Mouse (Mus musculus): ENCODE results near the gene Gpr84. TPM values are rescaled to one million over a fixed set of nuclear protein-coding genes. Genes with fewer than 3 reads are reported as not detected.

Gene Gpr84
- polyA plus RNA-seq (2014; fragmentation: Nextera tagmentation; extraction: Ambion mirVana), result 0.31 TPM in 1 of 2 replicates, not detected in the other

DNA sequence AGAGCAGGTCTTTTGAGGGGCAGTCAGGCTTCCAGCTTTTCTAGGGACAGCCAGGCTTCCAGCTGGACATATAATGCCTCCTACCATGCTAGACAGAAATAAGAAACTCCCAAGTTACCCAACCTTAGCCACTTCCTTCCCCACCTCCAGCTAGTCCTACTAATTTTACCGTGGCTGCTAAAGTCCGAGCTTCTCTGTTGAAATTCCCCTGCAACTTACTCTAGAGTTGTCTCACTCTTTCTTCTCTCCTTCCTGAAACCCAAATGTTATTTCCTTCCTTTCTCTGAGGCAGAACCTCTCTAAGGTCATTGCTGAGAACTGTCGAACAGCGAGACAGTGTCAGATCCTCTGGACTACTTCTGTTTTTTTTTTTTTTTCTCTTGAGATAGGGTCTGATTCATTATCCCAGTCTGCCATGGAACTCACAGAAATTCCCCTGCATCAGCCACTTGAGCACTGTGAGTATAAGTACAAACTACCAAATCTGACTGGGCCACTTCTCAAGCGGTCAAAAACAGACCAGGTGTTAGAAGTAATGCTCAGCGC lies at the start of gene Gpr84:
Gene Gpr84, minus strand, starts transcription at position 248 of the 546 bp plus-strand sequence.
- DNase-seq (ENCODE audit: low spot score) (no peak), ATAC-seq (ENCODE audit: insufficient number of reproducible peaks, low FRiP score, low TSS enrichment, low read depth) (no peak)
- Histone ChIP-seq H3K36me3 (ENCODE audit: control insufficient read depth, insufficient read depth, low read length) (no peaks in the 10 kb centered on the region), H3K4me2 (ENCODE audit: low read depth, severe bottlenecking) (no peak within 1 kb of the TSS), H3K27ac (replicated peaks; ENCODE audit: low read depth, low read length) (0 out of 2 replicates have a peak within 1 kb of the TSS, but pooled peaks have one; percentile 21), H3K4me3 (ENCODE audit: low read depth, low read length) (no peak within 1 kb of the TSS), H3K9me3 (ENCODE audit: control insufficient read depth, low read length) (no peaks in the 10 kb centered on the region), H3K4me1 (ENCODE audit: control insufficient read depth, insufficient read depth, low read length) (peaks cover 33% of the 10 kb centered on the region), H3K9ac (ENCODE audit: low read length) (no peak within 1 kb of the TSS), H3K27me3 (ENCODE audit: control insufficient read depth, insufficient read depth, low read length) (no peaks in the 10 kb centered on the region)
- WGBS, result 68% methylated on average over 6 of the region's 6 CpGs

DNA sequence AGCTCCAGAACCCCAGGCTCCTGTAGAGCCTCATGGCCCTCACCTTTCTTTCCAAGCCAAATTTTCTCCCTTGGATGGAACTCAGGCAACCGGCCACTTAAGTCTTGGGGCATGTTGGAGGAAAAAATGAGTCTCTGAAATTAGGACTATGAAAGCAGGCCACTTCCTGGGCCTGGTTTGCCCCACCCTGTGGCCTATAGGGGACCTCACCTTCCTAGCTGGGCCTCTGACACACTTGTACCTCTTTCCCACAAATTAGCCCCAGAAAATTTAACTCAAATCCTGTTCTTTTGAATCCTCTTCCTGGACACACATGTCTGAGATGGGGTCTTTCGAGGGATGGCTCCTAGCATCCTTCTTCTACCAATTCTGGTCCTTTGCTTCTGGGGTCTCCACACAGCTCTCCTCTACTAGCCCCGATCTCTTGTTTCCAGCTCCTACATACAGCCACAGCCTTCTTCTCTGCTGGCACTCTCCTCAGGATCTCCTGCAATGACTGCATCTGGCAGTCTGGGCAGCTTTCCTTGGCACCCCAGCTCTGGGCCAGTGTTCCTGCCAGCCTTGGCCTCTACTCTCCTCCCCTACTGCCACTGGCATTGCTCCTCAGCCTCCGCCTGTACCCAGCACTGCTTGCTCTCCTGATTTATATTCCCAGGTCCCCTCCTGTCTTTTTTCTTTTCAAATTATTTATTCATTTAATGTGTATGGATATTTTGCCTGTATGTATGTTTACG lies 49.6 kb upstream of the Gpr84 start:
- no peak overlapping the region for H3K9ac ChIP-seq (ENCODE audit: low read length)
- H3K27me3 ChIP-seq (ENCODE audit: control insufficient read depth, insufficient read depth, low read length), result no peaks in the 10 kb centered on the region
- ATAC-seq (ENCODE audit: insufficient number of reproducible peaks, low FRiP score, low TSS enrichment, low read depth) (no peak), DNase-seq (ENCODE audit: low spot score) (no peak)
- H3K4me2 ChIP-seq (ENCODE audit: low read depth, severe bottlenecking), result no peak overlapping the region
- H3K9me3 ChIP-seq (ENCODE audit: control insufficient read depth, low read length), result no peaks in the 10 kb centered on the region
- peaks cover 21% of the 10 kb centered on the region for H3K4me1 ChIP-seq (ENCODE audit: control insufficient read depth, insufficient read depth, low read length)
- WGBS, result 87% methylated on average over 5 of the region's 5 CpGs
- no peak overlapping the region for H3K4me3 ChIP-seq (ENCODE audit: low read depth, low read length)
- H3K36me3 ChIP-seq (ENCODE audit: control insufficient read depth, insufficient read depth, low read length), result peaks cover 10% of the 10 kb centered on the region; the same call in 1 of the 2 replicates
- H3K27ac ChIP-seq (replicated peaks; ENCODE audit: low read depth, low read length), result no peak overlapping the region

DNA sequence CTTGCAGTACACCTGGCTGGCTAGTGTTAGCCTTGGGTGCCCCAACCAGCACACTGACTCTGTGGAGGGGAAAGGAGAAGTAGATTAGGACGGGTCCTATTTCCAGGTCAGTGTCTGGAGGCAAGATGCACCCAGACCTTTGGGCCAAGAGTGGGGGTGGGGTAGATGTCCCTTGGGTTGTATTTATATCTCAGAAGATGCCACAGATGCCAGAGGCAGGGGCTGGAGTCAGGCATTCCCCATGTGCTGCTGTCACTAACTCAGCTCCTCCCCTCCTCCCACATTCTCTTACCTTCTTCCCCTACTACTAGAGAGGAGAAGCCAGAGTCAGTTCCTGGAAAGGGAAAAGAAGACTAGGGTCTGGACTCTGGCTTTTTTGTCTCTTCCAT lies 48.7 kb upstream of the Gpr84 start:
- H3K9ac ChIP-seq (ENCODE audit: low read length), result no peak overlapping the region
- H3K4me3 ChIP-seq (ENCODE audit: low read depth, low read length), result no peak overlapping the region
- peaks cover 12% of the 10 kb centered on the region; the same call in 1 of the 2 replicates for H3K36me3 ChIP-seq (ENCODE audit: control insufficient read depth, insufficient read depth, low read length)
- no peak for DNase-seq (ENCODE audit: low spot score)
- peaks cover 19% of the 10 kb centered on the region for H3K4me1 ChIP-seq (ENCODE audit: control insufficient read depth, insufficient read depth, low read length)
- H3K9me3 ChIP-seq (ENCODE audit: control insufficient read depth, low read length), result no peaks in the 10 kb centered on the region
- no peaks in the 10 kb centered on the region for H3K27me3 ChIP-seq (ENCODE audit: control insufficient read depth, insufficient read depth, low read length)
- ATAC-seq (ENCODE audit: insufficient number of reproducible peaks, low FRiP score, low TSS enrichment, low read depth), result peak; percentile 28; the same call in 1 of the 2 replicates
- no peak overlapping the region for H3K4me2 ChIP-seq (ENCODE audit: low read depth, severe bottlenecking)
- WGBS, result 55% methylated on average over 1 of the region's 1 CpGs
- no peak overlapping the region for H3K27ac ChIP-seq (replicated peaks; ENCODE audit: low read depth, low read length)

DNA sequence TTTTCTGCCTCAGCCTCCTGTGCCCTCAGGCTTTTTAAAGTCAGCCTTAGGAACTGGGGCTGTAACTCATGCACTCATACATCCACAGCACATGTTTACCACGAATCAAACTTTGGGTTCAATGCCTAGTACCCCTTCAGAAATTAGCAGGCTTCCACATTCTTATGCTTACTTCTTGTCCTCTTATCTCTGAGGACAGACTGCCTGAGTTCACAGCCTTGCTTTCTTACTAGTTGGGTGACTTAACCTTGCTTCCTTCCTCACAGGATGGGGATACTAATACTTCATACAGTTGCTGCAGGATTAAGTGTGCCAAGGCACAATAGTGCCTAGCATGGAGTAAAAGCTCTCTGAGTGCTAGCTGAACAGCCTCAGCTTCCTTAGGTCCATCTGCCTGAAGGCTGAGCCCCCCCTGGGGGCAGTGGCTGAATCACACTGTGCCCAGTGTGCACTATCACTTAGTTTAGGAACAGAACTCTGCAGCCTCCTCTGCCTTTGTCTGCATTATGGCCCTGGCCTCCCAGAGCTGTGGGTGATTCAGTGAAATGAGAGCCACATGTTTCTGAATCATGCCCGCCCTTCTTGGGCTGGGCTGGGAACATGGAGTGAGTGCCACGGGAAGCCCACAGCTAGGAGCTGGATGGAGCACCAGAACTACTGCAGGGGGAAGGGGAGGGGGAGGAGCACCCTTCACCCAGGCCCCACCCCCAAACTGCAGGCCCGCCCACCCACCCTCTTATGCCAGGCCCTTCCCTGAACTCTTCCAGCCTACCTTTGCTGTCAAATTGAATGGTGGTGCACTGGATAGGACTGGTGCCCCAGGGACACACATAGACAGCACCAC lies 48.1 kb upstream of the Gpr84 start:
- Histone ChIP-seq H3K9me3 (ENCODE audit: control insufficient read depth, low read length) (no peaks in the 10 kb centered on the region), H3K9ac (ENCODE audit: low read length) (no peak overlapping the region; the same call in 1 of the 2 replicates), H3K4me2 (ENCODE audit: low read depth, severe bottlenecking) (no peak overlapping the region), H3K27me3 (ENCODE audit: control insufficient read depth, insufficient read depth, low read length) (no peaks in the 10 kb centered on the region), H3K27ac (replicated peaks; ENCODE audit: low read depth, low read length) (peak overlapping the region; percentile 63), H3K4me1 (ENCODE audit: control insufficient read depth, insufficient read depth, low read length) (peaks cover 19% of the 10 kb centered on the region), H3K36me3 (ENCODE audit: control insufficient read depth, insufficient read depth, low read length) (peaks cover 16% of the 10 kb centered on the region; the same call in 1 of the 2 replicates), H3K4me3 (ENCODE audit: low read depth, low read length) (no peak overlapping the region)
- 30% methylated on average over 4 of the region's 4 CpGs for WGBS
- DNase-seq (ENCODE audit: low spot score), result peak; percentile 71
- ATAC-seq (ENCODE audit: insufficient number of reproducible peaks, low FRiP score, low TSS enrichment, low read depth), result peak; percentile 63

DNA sequence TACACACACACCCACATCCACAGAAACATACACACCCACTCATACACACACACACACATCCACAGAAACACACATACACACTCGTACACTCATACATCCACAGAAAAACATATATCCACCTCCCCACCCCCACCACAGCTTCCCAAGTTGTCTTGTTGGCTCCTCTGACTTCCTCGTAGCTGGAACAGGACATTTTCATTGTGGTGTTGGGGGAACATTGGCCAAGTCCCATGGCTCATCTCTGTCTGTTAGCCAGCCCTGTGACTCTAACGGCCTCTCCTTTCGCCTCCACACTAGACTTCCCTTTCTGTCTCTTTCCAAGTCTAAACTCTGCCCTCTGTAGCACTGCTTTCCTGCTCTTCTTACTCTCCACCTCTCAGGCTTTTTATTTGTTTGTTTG lies 47.4 kb upstream of the Gpr84 start:
- no peak overlapping the region for H3K9ac ChIP-seq (ENCODE audit: low read length)
- H3K4me1 ChIP-seq (ENCODE audit: control insufficient read depth, insufficient read depth, low read length), result peaks cover 19% of the 10 kb centered on the region
- H3K27ac ChIP-seq (replicated peaks; ENCODE audit: low read depth, low read length), result no peak overlapping the region
- H3K4me2 ChIP-seq (ENCODE audit: low read depth, severe bottlenecking), result no peak overlapping the region
- H3K9me3 ChIP-seq (ENCODE audit: control insufficient read depth, low read length), result no peaks in the 10 kb centered on the region
- H3K27me3 ChIP-seq (ENCODE audit: control insufficient read depth, insufficient read depth, low read length), result no peaks in the 10 kb centered on the region
- no peak overlapping the region for H3K4me3 ChIP-seq (ENCODE audit: low read depth, low read length)
- DNase-seq (ENCODE audit: low spot score), result no peak
- peaks cover 16% of the 10 kb centered on the region; the same call in 1 of the 2 replicates for H3K36me3 ChIP-seq (ENCODE audit: control insufficient read depth, insufficient read depth, low read length)
- no peak for ATAC-seq (ENCODE audit: insufficient number of reproducible peaks, low FRiP score, low TSS enrichment, low read depth)
- WGBS, result 78% methylated on average over 4 of the region's 4 CpGs

DNA sequence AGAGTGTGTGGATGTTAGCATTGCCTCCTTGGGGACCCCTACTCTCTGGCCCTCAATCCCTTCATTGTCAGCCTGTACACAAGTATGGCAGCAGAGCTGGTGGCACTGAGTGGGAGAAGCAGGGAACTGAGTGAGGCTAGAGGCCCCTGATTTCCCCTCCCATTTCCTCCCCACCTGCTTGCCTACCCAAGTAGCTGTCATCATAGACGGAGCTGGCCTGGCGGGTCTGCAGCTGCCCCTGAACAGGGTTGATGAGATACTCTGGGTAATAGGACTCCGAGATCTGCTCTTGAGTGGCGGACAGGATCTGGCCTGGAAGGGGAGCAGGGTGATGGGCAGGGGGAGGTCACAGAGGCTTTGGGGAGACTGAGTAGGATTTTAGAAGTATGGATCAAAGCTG lies 45.7 kb upstream of the Gpr84 start:
- no peak for DNase-seq (ENCODE audit: low spot score)
- Histone ChIP-seq H3K4me2 (ENCODE audit: low read depth, severe bottlenecking) (no peak overlapping the region), H3K4me1 (ENCODE audit: control insufficient read depth, insufficient read depth, low read length) (peaks cover 12% of the 10 kb centered on the region), H3K4me3 (ENCODE audit: low read depth, low read length) (no peak overlapping the region), H3K9me3 (ENCODE audit: control insufficient read depth, low read length) (no peaks in the 10 kb centered on the region), H3K27ac (replicated peaks; ENCODE audit: low read depth, low read length) (no peak overlapping the region), H3K9ac (ENCODE audit: low read length) (no peak overlapping the region), H3K36me3 (ENCODE audit: control insufficient read depth, insufficient read depth, low read length) (peaks cover 25% of the 10 kb centered on the region; the same call in 1 of the 2 replicates), H3K27me3 (ENCODE audit: control insufficient read depth, insufficient read depth, low read length) (no peaks in the 10 kb centered on the region)
- 81% methylated on average over 4 of the region's 4 CpGs for WGBS
- no peak for ATAC-seq (ENCODE audit: insufficient number of reproducible peaks, low FRiP score, low TSS enrichment, low read depth)

DNA sequence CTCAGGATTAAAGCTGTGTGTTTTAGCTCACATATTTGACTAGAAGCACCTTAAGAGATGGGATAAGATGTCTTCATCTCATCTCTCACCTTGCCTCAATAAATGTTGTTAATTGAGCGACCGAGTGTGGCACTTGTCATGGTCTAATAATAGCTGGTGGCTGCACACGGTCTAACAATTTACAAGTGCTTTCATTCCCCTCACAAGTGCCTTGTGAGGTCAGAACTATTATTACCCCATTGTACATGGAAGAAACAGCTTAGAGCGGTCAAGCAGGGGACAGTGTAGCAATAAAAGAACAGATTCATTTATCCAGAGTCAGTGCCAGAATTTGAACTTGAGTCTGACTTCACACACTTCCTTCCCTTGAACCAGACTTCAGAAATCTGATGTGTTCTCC lies 45.0 kb upstream of the Gpr84 start:
- Histone ChIP-seq H3K9ac (ENCODE audit: low read length) (no peak overlapping the region), H3K27ac (replicated peaks; ENCODE audit: low read depth, low read length) (no peak overlapping the region), H3K36me3 (ENCODE audit: control insufficient read depth, insufficient read depth, low read length) (peaks cover 25% of the 10 kb centered on the region; the same call in 1 of the 2 replicates), H3K27me3 (ENCODE audit: control insufficient read depth, insufficient read depth, low read length) (no peaks in the 10 kb centered on the region), H3K9me3 (ENCODE audit: control insufficient read depth, low read length) (no peaks in the 10 kb centered on the region), H3K4me1 (ENCODE audit: control insufficient read depth, insufficient read depth, low read length) (peaks cover 12% of the 10 kb centered on the region), H3K4me2 (ENCODE audit: low read depth, severe bottlenecking) (no peak overlapping the region), H3K4me3 (ENCODE audit: low read depth, low read length) (no peak overlapping the region)
- DNase-seq (ENCODE audit: low spot score), result no peak
- ATAC-seq (ENCODE audit: insufficient number of reproducible peaks, low FRiP score, low TSS enrichment, low read depth), result no peak
- 84% methylated on average over 4 of the region's 4 CpGs for WGBS

DNA sequence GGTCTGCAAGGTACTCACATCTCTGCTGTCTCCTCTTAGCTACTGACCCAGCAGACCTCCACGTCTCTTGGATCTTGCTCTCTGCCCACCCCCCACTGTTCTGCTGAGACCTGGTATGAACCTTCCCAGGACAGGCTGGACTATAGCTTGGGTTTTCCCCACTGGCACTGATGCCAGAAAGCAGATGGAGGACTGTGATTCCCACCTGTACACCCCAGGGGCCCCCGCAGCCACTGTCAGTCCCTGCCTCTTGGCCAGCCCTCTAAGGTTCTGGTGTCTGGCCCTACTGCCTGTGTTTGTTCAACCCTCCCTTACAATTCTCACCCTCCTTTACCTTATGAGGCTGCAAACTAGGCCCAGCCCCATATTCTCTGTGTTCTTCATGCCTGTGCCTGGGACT lies 44.3 kb upstream of the Gpr84 start:
- Histone ChIP-seq H3K9me3 (ENCODE audit: control insufficient read depth, low read length) (no peaks in the 10 kb centered on the region), H3K4me2 (ENCODE audit: low read depth, severe bottlenecking) (no peak overlapping the region), H3K4me1 (ENCODE audit: control insufficient read depth, insufficient read depth, low read length) (peaks cover 12% of the 10 kb centered on the region), H3K4me3 (ENCODE audit: low read depth, low read length) (no peak overlapping the region), H3K27me3 (ENCODE audit: control insufficient read depth, insufficient read depth, low read length) (no peaks in the 10 kb centered on the region), H3K27ac (replicated peaks; ENCODE audit: low read depth, low read length) (no peak overlapping the region), H3K9ac (ENCODE audit: low read length) (no peak overlapping the region), H3K36me3 (ENCODE audit: control insufficient read depth, insufficient read depth, low read length) (peaks cover 25% of the 10 kb centered on the region; the same call in 1 of the 2 replicates)
- ATAC-seq (ENCODE audit: insufficient number of reproducible peaks, low FRiP score, low TSS enrichment, low read depth) (no peak), DNase-seq (ENCODE audit: low spot score) (no peak)
- WGBS, result 91% methylated on average over 2 of the region's 2 CpGs

All from limb, embryonic 11.5 days (tissue).